Mouse (Mus musculus) G1E (cell line): ENCODE results near the gene Pelp1.

Experiments used
- CTCF ChIP-seq: IDR thresholded peaks from 2 replicates; pipeline ENCODE4 v1.5.1; 2012; ENCODE audit warnings: low read depth, low read length, inconsistent platforms, mixed read lengths
- GATA1 ChIP-seq: IDR thresholded peaks from 2 replicates; pipeline ENCODE4 v1.6.1; 2012; ENCODE audit warnings: borderline replicate concordance, low read length, inconsistent platforms, mixed read lengths

GRCm38 (mm10) chr11:70372849-70373557 lies 36.8 kb downstream of the Pelp1 start:
- TF ChIP-seq CTCF (no peak), GATA1 (no peak)
